Comparison of ENCODE assay signal across 14 mouse cellular contexts in the genomic region with DNA sequence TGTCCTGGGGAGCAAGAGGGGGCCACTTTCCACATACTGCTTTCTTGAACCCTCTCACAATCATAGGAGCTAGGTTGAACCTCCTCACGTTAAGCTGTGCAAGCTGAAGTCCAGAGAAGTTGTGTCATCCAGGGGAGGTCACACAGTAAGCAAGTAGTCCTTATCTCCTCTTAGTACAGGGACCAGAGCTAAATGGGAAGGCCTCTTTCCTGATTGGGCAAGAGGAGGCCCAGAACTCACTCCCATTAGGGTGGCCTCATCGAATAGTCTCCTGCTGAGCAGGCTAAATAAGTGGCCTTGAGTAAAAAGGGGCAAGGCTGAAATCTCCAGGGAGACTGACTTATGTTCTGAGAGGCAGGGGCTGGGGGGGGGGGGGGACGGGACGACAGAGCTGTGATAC.
DNase-seq lines count a peak whose midpoint lies in the region; ATAC-seq and TF ChIP-seq lines count a peak whose summit lies in the region.
"Had no signal": no experiment of that assay in that cellular context is flagged by ENCODE, and none has a peak within 500 bp of the region (broad histone marks: within the 10 kb centered on the region; RNA-seq: fewer than 3 reads in every experiment).

No protein-coding gene starts in this region.

- 26% methylated on average over 4 of the region's 4 CpGs for WGBS in kidney, embryonic 15.5 days
- WGBS in intestine, embryonic 14.5 days = 46% methylated on average over 4 of the region's 4 CpGs
- WGBS in small intestine, adult 2 months = 41% methylated on average over 4 of the region's 4 CpGs
- WGBS in forebrain, embryonic 11.5 days = 20% methylated on average over 2 of the region's 4 CpGs

- H3K4me3 ChIP-seq in kidney, embryonic 15.5 days (replicated peaks) = no peak overlapping the region
- H3K4me3 ChIP-seq in intestine, embryonic 14.5 days (ENCODE audit: low read depth, low read length) = no peak overlapping the region
- no peak overlapping the region for H3K4me3 ChIP-seq in small intestine, adult 2 months (ENCODE audit: low read depth, low read length)
- H3K4me3 ChIP-seq in forebrain, embryonic 11.5 days (ENCODE audit: low read depth, low read length) = no peak overlapping the region
- H3K4me3 ChIP-seq: heart, embryonic 13.5 days had no signal

- TF ChIP-seq CTCF in small intestine, adult 2 months (IDR thresholded peaks at IDR 0.05; ENCODE audit: extremely low read depth, insufficient read length, insufficient replicate concordance, low read depth, low read length) = no peak

- H3K9me3 ChIP-seq in kidney, embryonic 15.5 days (replicated peaks) = no peaks in the 10 kb centered on the region
- no peaks in the 10 kb centered on the region for H3K9me3 ChIP-seq in intestine, embryonic 14.5 days (ENCODE audit: control insufficient read depth, low read length)
- no peaks in the 10 kb centered on the region for H3K9me3 ChIP-seq in forebrain, embryonic 11.5 days (ENCODE audit: control insufficient read depth, low read length)
- H3K9me3 ChIP-seq: heart, embryonic 13.5 days had no signal

- no peak for TF ChIP-seq POLR2A in small intestine, adult 2 months (IDR thresholded peaks at IDR 0.05; ENCODE audit: low read depth, low read length)

- ATAC-seq in kidney, embryonic 15.5 days (replicated peaks; ENCODE audit: low FRiP score) = no peak
- ATAC-seq in intestine, embryonic 14.5 days (replicated peaks; ENCODE audit: low FRiP score, low TSS enrichment, low read depth) = peak; percentile 47; the same call in 1 of the 2 replicates
- ATAC-seq in forebrain, embryonic 11.5 days (replicated peaks; ENCODE audit: low FRiP score) = no peak
- ATAC-seq: Patski had no signal

- H3K9ac ChIP-seq in kidney, embryonic 15.5 days = no peak overlapping the region
- no peak overlapping the region for H3K9ac ChIP-seq in intestine, embryonic 14.5 days (ENCODE audit: low read length)
- H3K9ac ChIP-seq in forebrain, embryonic 11.5 days (ENCODE audit: low read length) = no peak overlapping the region
- H3K9ac ChIP-seq: heart, embryonic 13.5 days had no signal

- DNase-seq in kidney, adult 8-10 months = no peak
- DNase-seq in R1 (ENCODE audit: low read depth, low spot score) = peak; percentile 53
- no peak for DNase-seq in intestine, embryonic 14.5 days (ENCODE audit: low spot score)
- DNase-seq in forebrain, embryonic 11.5 days (ENCODE audit: low spot score) = no peak
- no peak for DNase-seq in thymus, postnatal 4 days
- DNase-seq: embryo, embryonic 11 days; kidney, adult 18-20 months; right cerebral cortex, postnatal 4 days; thymus, postnatal 14 days had no signal

- H3K4me1 ChIP-seq in kidney, embryonic 15.5 days = peaks cover 20% of the 10 kb centered on the region
- peaks cover 11% of the 10 kb centered on the region; the same call in 1 of the 2 replicates for H3K4me1 ChIP-seq in intestine, embryonic 14.5 days (replicated peaks; ENCODE audit: control insufficient read depth, insufficient read depth, low read length)
- H3K4me1 ChIP-seq in small intestine, adult 2 months (ENCODE audit: control insufficient read depth, insufficient read depth, insufficient read length, low read length) = peaks cover 17% of the 10 kb centered on the region; the same call in 1 of the 2 replicates
- H3K4me1 ChIP-seq in forebrain, embryonic 11.5 days (replicated peaks; ENCODE audit: control insufficient read depth, insufficient read depth, low read length) = no peaks in the 10 kb centered on the region

- H3K36me3 ChIP-seq in kidney, embryonic 15.5 days = no peaks in the 10 kb centered on the region
- no peaks in the 10 kb centered on the region for H3K36me3 ChIP-seq in intestine, embryonic 14.5 days (ENCODE audit: control insufficient read depth, insufficient read depth, low read length)
- H3K36me3 ChIP-seq in small intestine, adult 2 months (ENCODE audit: control insufficient read depth, insufficient read depth, low read length) = no peaks in the 10 kb centered on the region
- H3K36me3 ChIP-seq in forebrain, embryonic 11.5 days (ENCODE audit: control insufficient read depth, insufficient read depth, low read length) = no peaks in the 10 kb centered on the region
- H3K36me3 ChIP-seq: heart, embryonic 13.5 days had no signal

- no peak overlapping the region for H3K4me2 ChIP-seq in kidney, embryonic 15.5 days
- no peak overlapping the region for H3K4me2 ChIP-seq in intestine, embryonic 14.5 days (ENCODE audit: low read length)
- no peak overlapping the region for H3K4me2 ChIP-seq in forebrain, embryonic 11.5 days (ENCODE audit: low read depth, low read length, severe bottlenecking)
- H3K4me2 ChIP-seq: heart, embryonic 13.5 days; midbrain, embryonic 11.5 days had no signal

- H3K27ac ChIP-seq in kidney, embryonic 15.5 days = peak overlapping the region; percentile 22; the same call in 1 of the 2 replicates
- no peak overlapping the region for H3K27ac ChIP-seq in intestine, embryonic 14.5 days (ENCODE audit: low read depth)
- peak overlapping the region; percentile 79 for H3K27ac ChIP-seq in small intestine, adult 2 months (ENCODE audit: insufficient read depth, low read depth, low read length)
- H3K27ac ChIP-seq in forebrain, embryonic 11.5 days (ENCODE audit: low read depth, low read length) = no peak overlapping the region
- H3K27ac ChIP-seq: heart, embryonic 13.5 days had no signal

- H3K27me3 ChIP-seq in kidney, embryonic 15.5 days = no peaks in the 10 kb centered on the region
- no peaks in the 10 kb centered on the region for H3K27me3 ChIP-seq in intestine, embryonic 14.5 days (replicated peaks; ENCODE audit: control insufficient read depth, insufficient read depth, low read length)
- no peaks in the 10 kb centered on the region for H3K27me3 ChIP-seq in small intestine, adult 2 months (ENCODE audit: control insufficient read depth, insufficient read depth, low read length)
- H3K27me3 ChIP-seq in forebrain, embryonic 11.5 days (ENCODE audit: control insufficient read depth, insufficient read depth, low read length) = no peaks in the 10 kb centered on the region
- H3K27me3 ChIP-seq: heart, embryonic 13.5 days; Patski had no signal

Comparison
In these comparisons a context has a peak if more than half of its experiments do, and no peak if none do; other contexts are left out.
1. H3K27ac ChIP-seq: peak in kidney, embryonic 15.5 days (single experiment) and small intestine, adult 2 months (single experiment); none in intestine, embryonic 14.5 days (single experiment) and forebrain, embryonic 11.5 days (single experiment).